Mouse (Mus musculus): ENCODE measurements around the gene Ect2l. TPM values are rescaled to one million over a fixed set of nuclear protein-coding genes. Genes with fewer than 3 reads are reported as not detected.

The Ect2l gene
- polyA plus RNA-seq, 1 experiment, result 1.5 TPM

- TF ChIP-seq CTCF (IDR thresholded peaks at IDR 0.05; ENCODE audit: insufficient read depth, low read length) (no peak), POLR2A (IDR thresholded peaks at IDR 0.05; ENCODE audit: borderline replicate concordance, extremely low read depth, low read depth, low read length) (no peak)
- H3K4me3 ChIP-seq (replicated peaks; ENCODE audit: extremely low read depth, low read depth, low read length), result no peak overlapping the region
- WGBS, result 83% methylated on average over 10 of the region's 10 CpGs
- DNase-seq, result no peak
- no peaks in the 10 kb centered on the region for H3K4me1 ChIP-seq (ENCODE audit: control insufficient read depth, insufficient read depth, low read length)
Measured at GRCm38 (mm10) chr10:18219351-18219750, 8.7 kb upstream of the Ect2l start.

- H3K4me3 ChIP-seq (replicated peaks; ENCODE audit: extremely low read depth, low read depth, low read length), result no peak overlapping the region
- DNase-seq, result no peak
- TF ChIP-seq POLR2A (IDR thresholded peaks at IDR 0.05; ENCODE audit: borderline replicate concordance, extremely low read depth, low read depth, low read length), result no peak
- no peak for TF ChIP-seq CTCF (IDR thresholded peaks at IDR 0.05; ENCODE audit: insufficient read depth, low read length)
- 77% methylated on average over 5 of the region's 5 CpGs for WGBS
- H3K4me1 ChIP-seq (ENCODE audit: control insufficient read depth, insufficient read depth, low read length), result peaks cover 2% of the 10 kb centered on the region; the same call in 1 of the 2 replicates
Measured at GRCm38 (mm10) chr10:18214124-18214523, 3.4 kb upstream of the Ect2l start.

GRCm38 (mm10) chr10:18213373-18213772, 2.7 kb upstream of the Ect2l start:
- 68% methylated on average over 4 of the region's 4 CpGs for WGBS
- TF ChIP-seq POLR2A (IDR thresholded peaks at IDR 0.05; ENCODE audit: borderline replicate concordance, extremely low read depth, low read depth, low read length), result no peak
- TF ChIP-seq CTCF (IDR thresholded peaks at IDR 0.05; ENCODE audit: insufficient read depth, low read length), result no peak
- no peak for DNase-seq
- H3K4me3 ChIP-seq (replicated peaks; ENCODE audit: extremely low read depth, low read depth, low read length), result no peak overlapping the region
- peaks cover 2% of the 10 kb centered on the region; the same call in 1 of the 2 replicates for H3K4me1 ChIP-seq (ENCODE audit: control insufficient read depth, insufficient read depth, low read length)

- Histone ChIP-seq H3K4me3 (replicated peaks; ENCODE audit: extremely low read depth, low read depth, low read length) (no peak overlapping the region), H3K4me1 (ENCODE audit: control insufficient read depth, insufficient read depth, low read length) (peaks cover 2% of the 10 kb centered on the region; the same call in 1 of the 2 replicates)
- no peak for TF ChIP-seq CTCF (IDR thresholded peaks at IDR 0.05; ENCODE audit: insufficient read depth, low read length)
- TF ChIP-seq POLR2A (IDR thresholded peaks at IDR 0.05; ENCODE audit: borderline replicate concordance, extremely low read depth, low read depth, low read length), result no peak
- WGBS, result 35% methylated on average over 6 of the region's 6 CpGs
- DNase-seq, result no peak
Measured at GRCm38 (mm10) chr10:18210119-18210518, 571 bp downstream of the Ect2l start.

- WGBS, result 52% methylated on average over 7 of the region's 7 CpGs
- Histone ChIP-seq H3K4me3 (replicated peaks; ENCODE audit: extremely low read depth, low read depth, low read length) (no peak overlapping the region), H3K4me1 (ENCODE audit: control insufficient read depth, insufficient read depth, low read length) (no peaks in the 10 kb centered on the region)
- no peak for TF ChIP-seq CTCF (IDR thresholded peaks at IDR 0.05; ENCODE audit: insufficient read depth, low read length)
- TF ChIP-seq POLR2A (IDR thresholded peaks at IDR 0.05; ENCODE audit: borderline replicate concordance, extremely low read depth, low read depth, low read length), result no peak
- DNase-seq, result no peak
Measured at GRCm38 (mm10) chr10:18204067-18204466, 6.6 kb downstream of the Ect2l start.

GRCm38 (mm10) chr10:18202401-18202800, 8.3 kb downstream of the Ect2l start:
- DNase-seq, result no peak
- WGBS, result 77% methylated on average over 3 of the region's 3 CpGs
- Histone ChIP-seq H3K4me3 (replicated peaks; ENCODE audit: extremely low read depth, low read depth, low read length) (no peak overlapping the region), H3K4me1 (ENCODE audit: control insufficient read depth, insufficient read depth, low read length) (no peaks in the 10 kb centered on the region)
- TF ChIP-seq POLR2A (IDR thresholded peaks at IDR 0.05; ENCODE audit: borderline replicate concordance, extremely low read depth, low read depth, low read length), result no peak
- TF ChIP-seq CTCF (IDR thresholded peaks at IDR 0.05; ENCODE audit: insufficient read depth, low read length), result no peak

GRCm38 (mm10) chr10:18200656-18201055, 10.0 kb downstream of the Ect2l start:
- DNase-seq, result no peak
- Histone ChIP-seq H3K4me3 (replicated peaks; ENCODE audit: extremely low read depth, low read depth, low read length) (no peak overlapping the region), H3K4me1 (ENCODE audit: control insufficient read depth, insufficient read depth, low read length) (peaks cover 4% of the 10 kb centered on the region)
- TF ChIP-seq CTCF (IDR thresholded peaks at IDR 0.05; ENCODE audit: insufficient read depth, low read length) (no peak), POLR2A (IDR thresholded peaks at IDR 0.05; ENCODE audit: borderline replicate concordance, extremely low read depth, low read depth, low read length) (no peak)
- WGBS, result 69% methylated on average over 9 of the region's 9 CpGs

- TF ChIP-seq CTCF (IDR thresholded peaks at IDR 0.05; ENCODE audit: insufficient read depth, low read length) (no peak), POLR2A (IDR thresholded peaks at IDR 0.05; ENCODE audit: borderline replicate concordance, extremely low read depth, low read depth, low read length) (no peak)
- 50% methylated on average over 4 of the region's 4 CpGs for WGBS
- no peak for DNase-seq
Measured at GRCm38 (mm10) chr10:18199919-18200318, 10.8 kb downstream of the Ect2l start.

GRCm38 (mm10) chr10:18198286-18199015, 12.2 kb downstream of the Ect2l start:
- peaks cover 4% of the 10 kb centered on the region for H3K4me1 ChIP-seq (ENCODE audit: control insufficient read depth, insufficient read depth, low read length)
- DNase-seq, result no peak
- TF ChIP-seq CTCF (IDR thresholded peaks at IDR 0.05; ENCODE audit: insufficient read depth, low read length) (no peak), POLR2A (IDR thresholded peaks at IDR 0.05; ENCODE audit: borderline replicate concordance, extremely low read depth, low read depth, low read length) (no peak)
- WGBS, result 73% methylated on average over 5 of the region's 5 CpGs
- no peak overlapping the region for H3K4me3 ChIP-seq (replicated peaks; ENCODE audit: extremely low read depth, low read depth, low read length)

More at GRCm38 (mm10) chr10:18199919-18200318, 10.8 kb downstream of the Ect2l start:
- H3K4me1 ChIP-seq (ENCODE audit: control insufficient read depth, insufficient read depth, low read length), result peaks cover 4% of the 10 kb centered on the region
- H3K4me3 ChIP-seq (replicated peaks; ENCODE audit: extremely low read depth, low read depth, low read length), result no peak overlapping the region

Measured in lung, adult 2 months (tissue).